Mouse (Mus musculus): ENCODE data around the gene Muc2. TPM values are rescaled to one million over a fixed set of nuclear protein-coding genes. Genes with fewer than 3 reads are reported as not detected.

The Muc2 gene
- polyA plus RNA-seq, 1 experiment from 2014 or later = 175 TPM

DNA sequence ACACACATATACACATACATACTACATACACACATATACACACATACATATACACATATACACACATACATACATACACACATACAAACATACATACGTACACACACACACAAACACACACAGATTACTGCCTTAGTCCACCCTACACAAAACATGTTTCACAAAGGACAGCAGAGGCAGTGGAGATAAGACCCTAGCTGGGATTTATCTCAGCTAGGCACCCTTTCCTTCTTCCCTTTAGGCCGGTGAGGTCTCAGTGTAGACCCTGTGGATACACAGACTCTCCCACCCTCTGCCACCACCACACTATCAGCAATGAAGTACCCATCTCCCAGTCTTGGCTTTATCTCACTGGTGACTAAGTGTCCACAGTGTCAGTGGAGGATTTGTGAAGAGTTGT lies 84.7 kb downstream of the Muc2 start:
- no peaks in the 10 kb centered on the region for H3K9me3 ChIP-seq (ENCODE audit: control insufficient read depth)
- ATAC-seq = no peak
- H3K4me3 ChIP-seq (ENCODE audit: low read depth, low read length) = no peak overlapping the region
- H3K9ac ChIP-seq (ENCODE audit: low read depth, low read length) = no peak overlapping the region
- H3K36me3 ChIP-seq (ENCODE audit: control insufficient read depth, insufficient read depth) = no peaks in the 10 kb centered on the region
- no peak overlapping the region for H3K4me2 ChIP-seq (replicated peaks; ENCODE audit: low read depth)
- TF ChIP-seq CTCF (IDR thresholded peaks at IDR 0.05; ENCODE audit: low read depth) = no peak
- H3K27me3 ChIP-seq (replicated peaks; ENCODE audit: control insufficient read depth, insufficient read depth, low read length) = peaks cover 3% of the 10 kb centered on the region; the same call in 1 of the 2 replicates
- H3K27ac ChIP-seq (ENCODE audit: low read depth, low read length) = no peak overlapping the region
- 90% methylated on average over 2 of the region's 2 CpGs for WGBS
- H3K4me1 ChIP-seq (replicated peaks; ENCODE audit: control insufficient read depth, insufficient read depth, low read length) = peaks cover 9% of the 10 kb centered on the region; the same call in 1 of the 2 replicates

DNA sequence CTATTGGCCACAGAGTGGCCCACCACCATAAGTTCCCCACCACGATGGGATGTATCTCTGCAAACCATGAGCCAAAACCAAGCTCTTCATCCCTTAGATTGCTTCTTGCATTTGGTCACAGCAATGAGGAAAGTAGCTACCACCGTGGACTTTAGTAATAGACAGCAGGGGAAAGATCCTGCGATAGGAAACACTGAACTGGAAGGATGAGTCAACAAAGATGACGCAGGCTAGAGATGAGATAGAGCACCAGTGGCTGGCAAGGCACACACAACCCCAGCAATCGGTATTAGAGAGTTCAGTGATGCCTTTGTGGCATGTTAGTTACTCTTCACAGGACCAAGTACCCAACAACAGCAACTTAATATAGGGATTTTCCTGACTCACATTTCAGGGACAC lies 86.1 kb downstream of the Muc2 start:
- WGBS = 85% methylated on average over 5 of the region's 5 CpGs
- Histone ChIP-seq H3K27me3 (replicated peaks; ENCODE audit: control insufficient read depth, insufficient read depth, low read length) (no peaks in the 10 kb centered on the region; the same call in 1 of the 2 replicates), H3K9ac (ENCODE audit: low read depth, low read length) (no peak overlapping the region), H3K27ac (ENCODE audit: low read depth, low read length) (no peak overlapping the region), H3K36me3 (ENCODE audit: control insufficient read depth, insufficient read depth) (no peaks in the 10 kb centered on the region), H3K9me3 (ENCODE audit: control insufficient read depth) (no peaks in the 10 kb centered on the region), H3K4me2 (replicated peaks; ENCODE audit: low read depth) (no peak overlapping the region), H3K4me3 (ENCODE audit: low read depth, low read length) (no peak overlapping the region), H3K4me1 (replicated peaks; ENCODE audit: control insufficient read depth, insufficient read depth, low read length) (peaks cover 5% of the 10 kb centered on the region; the same call in 1 of the 2 replicates)
- no peak for TF ChIP-seq CTCF (IDR thresholded peaks at IDR 0.05; ENCODE audit: low read depth)
- ATAC-seq = no peak

DNA sequence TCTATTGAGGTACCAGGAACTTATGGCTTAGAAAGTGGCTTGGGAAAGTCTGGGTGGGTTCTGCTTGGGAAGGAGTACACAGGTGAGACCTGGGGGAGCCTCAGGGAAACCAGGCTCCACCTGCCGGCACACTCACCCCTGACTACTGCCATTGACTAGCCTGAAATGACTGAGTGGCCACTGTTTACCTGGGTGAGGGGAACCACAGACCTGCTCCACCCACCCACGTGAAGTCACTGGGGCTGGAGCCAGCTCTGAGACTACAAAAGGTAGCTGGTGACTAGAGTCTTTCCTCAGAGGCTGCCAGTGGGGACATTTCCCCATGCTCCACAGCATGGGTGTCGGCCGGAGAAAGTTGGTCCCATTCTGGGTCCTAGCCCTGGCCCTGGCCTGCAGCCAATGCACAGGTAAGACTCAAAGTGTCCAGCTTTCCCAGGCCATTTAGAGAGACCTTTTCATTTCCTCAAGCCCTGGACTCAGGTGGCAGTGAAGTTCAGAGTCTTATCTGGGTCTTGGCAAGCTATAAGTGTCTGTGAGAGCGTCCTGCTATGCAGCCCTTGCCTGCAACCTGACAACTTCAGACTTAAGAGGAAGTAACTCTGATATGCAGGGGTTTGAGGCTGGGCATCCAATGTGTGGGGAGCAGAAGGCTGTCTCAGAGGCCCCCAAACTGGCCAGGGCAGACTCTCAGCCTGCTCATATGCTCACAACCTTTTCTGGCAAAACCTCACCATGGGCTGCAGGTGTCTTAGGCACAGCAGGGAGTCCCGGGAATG lies 98.7 kb downstream of the Muc2 start, which contains the start of gene Muc5ac:
Gene Muc5ac, plus strand, starts transcription at position 296 of the 776 bp plus-strand sequence.
- Histone ChIP-seq H3K27me3 (replicated peaks; ENCODE audit: control insufficient read depth, insufficient read depth, low read length) (no peaks in the 10 kb centered on the region), H3K4me2 (replicated peaks; ENCODE audit: low read depth) (no peak within 1 kb of the TSS), H3K4me3 (ENCODE audit: low read depth, low read length) (no peak within 1 kb of the TSS), H3K9ac (ENCODE audit: low read depth, low read length) (no peak within 1 kb of the TSS), H3K27ac (ENCODE audit: low read depth, low read length) (no peak within 1 kb of the TSS), H3K4me1 (replicated peaks; ENCODE audit: control insufficient read depth, insufficient read depth, low read length) (no peaks in the 10 kb centered on the region), H3K9me3 (ENCODE audit: control insufficient read depth) (no peaks in the 10 kb centered on the region), H3K36me3 (ENCODE audit: control insufficient read depth, insufficient read depth) (no peaks in the 10 kb centered on the region)
- ATAC-seq = no peak
- TF ChIP-seq CTCF (IDR thresholded peaks at IDR 0.05; ENCODE audit: low read depth) = no peak
- 69% methylated on average over 6 of the region's 6 CpGs for WGBS

DNA sequence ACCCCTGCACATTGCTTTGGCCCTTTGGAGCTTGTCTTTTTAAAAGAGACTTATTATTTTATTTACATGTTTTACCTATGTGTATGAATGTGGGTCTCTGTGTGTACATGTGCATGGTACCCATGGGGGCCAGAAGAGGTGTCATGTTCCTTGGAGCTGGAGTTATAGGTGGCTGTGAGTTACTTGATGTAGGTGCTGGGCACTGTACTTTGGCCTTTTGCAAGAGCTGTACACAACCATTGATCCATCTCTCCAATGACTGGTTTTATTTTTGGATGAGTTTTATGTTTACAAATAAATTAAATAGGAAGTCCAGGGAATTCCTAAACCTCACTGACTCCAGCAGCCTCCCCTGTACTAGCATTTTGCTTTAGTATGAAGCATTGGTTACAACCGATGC lies 104.1 kb downstream of the Muc2 start:
- Histone ChIP-seq H3K9me3 (ENCODE audit: control insufficient read depth) (peaks cover 3% of the 10 kb centered on the region; the same call in 1 of the 2 replicates), H3K27ac (ENCODE audit: low read depth, low read length) (no peak overlapping the region), H3K36me3 (ENCODE audit: control insufficient read depth, insufficient read depth) (no peaks in the 10 kb centered on the region), H3K9ac (ENCODE audit: low read depth, low read length) (no peak overlapping the region), H3K4me3 (ENCODE audit: low read depth, low read length) (no peak overlapping the region), H3K4me1 (replicated peaks; ENCODE audit: control insufficient read depth, insufficient read depth, low read length) (no peaks in the 10 kb centered on the region), H3K4me2 (replicated peaks; ENCODE audit: low read depth) (no peak overlapping the region), H3K27me3 (replicated peaks; ENCODE audit: control insufficient read depth, insufficient read depth, low read length) (no peaks in the 10 kb centered on the region)
- no peak for ATAC-seq
- TF ChIP-seq CTCF (IDR thresholded peaks at IDR 0.05; ENCODE audit: low read depth) = no peak
- 97% methylated on average over 1 of the region's 1 CpGs for WGBS

DNA sequence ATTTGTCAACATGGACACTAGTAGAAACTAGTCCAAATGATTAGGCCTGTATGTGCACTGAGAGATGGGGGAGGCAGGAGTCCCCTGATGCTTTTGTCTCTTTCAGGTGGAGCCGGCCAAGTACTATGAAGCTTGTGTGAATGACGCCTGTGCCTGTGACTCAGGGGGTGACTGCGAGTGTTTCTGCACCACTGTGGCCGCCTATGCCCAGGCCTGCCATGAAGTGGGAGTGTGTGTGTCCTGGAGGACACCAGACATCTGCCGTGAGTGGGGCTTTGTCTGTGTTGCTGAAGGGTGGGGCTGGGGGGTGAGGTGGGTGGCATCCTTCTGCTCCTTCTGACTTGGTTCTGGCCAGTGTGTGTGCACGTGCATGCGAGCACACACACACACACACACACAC lies 113.1 kb downstream of the Muc2 start:
- TF ChIP-seq CTCF (IDR thresholded peaks at IDR 0.05; ENCODE audit: low read depth) = no peak
- Histone ChIP-seq H3K4me1 (replicated peaks; ENCODE audit: control insufficient read depth, insufficient read depth, low read length) (no peaks in the 10 kb centered on the region), H3K27me3 (replicated peaks; ENCODE audit: control insufficient read depth, insufficient read depth, low read length) (no peaks in the 10 kb centered on the region), H3K4me3 (ENCODE audit: low read depth, low read length) (no peak overlapping the region), H3K4me2 (replicated peaks; ENCODE audit: low read depth) (no peak overlapping the region), H3K9ac (ENCODE audit: low read depth, low read length) (no peak overlapping the region), H3K27ac (ENCODE audit: low read depth, low read length) (no peak overlapping the region), H3K36me3 (ENCODE audit: control insufficient read depth, insufficient read depth) (no peaks in the 10 kb centered on the region), H3K9me3 (ENCODE audit: control insufficient read depth) (no peaks in the 10 kb centered on the region)
- ATAC-seq = no peak
- 88% methylated on average over 7 of the region's 7 CpGs for WGBS

Other genes starting within 250 kb of the Muc2 start
- gene Pidd1, start 246.3 kb upstream of the Muc2 start, polyA plus RNA-seq (2015; fragmentation: Nextera tagmentation; extraction: Ambion mirVana) = 1.4 and 1.6 TPM in 2 replicates
- 968 and 992 TPM in 2 replicates for gene Rplp2, start 243.0 kb upstream of the Muc2 start, polyA plus RNA-seq (2015; fragmentation: Nextera tagmentation; extraction: Ambion mirVana)
- gene Pnpla2, start 235.1 kb upstream of the Muc2 start, polyA plus RNA-seq (2015; fragmentation: Nextera tagmentation; extraction: Ambion mirVana) = 75.5 and 79.4 TPM in 2 replicates
- gene Cracr2b, start 229.2 kb upstream of the Muc2 start, polyA plus RNA-seq (2015; fragmentation: Nextera tagmentation; extraction: Ambion mirVana) = 12.6 and 12.7 TPM in 2 replicates
- gene Cd151, start 222.9 kb upstream of the Muc2 start, polyA plus RNA-seq (2015; fragmentation: Nextera tagmentation; extraction: Ambion mirVana) = 27.6 and 29.3 TPM in 2 replicates
- 36.8 and 37.9 TPM in 2 replicates for gene Polr2l, start 215.2 kb upstream of the Muc2 start, polyA plus RNA-seq (2015; fragmentation: Nextera tagmentation; extraction: Ambion mirVana)
- 39.7 and 40.1 TPM in 2 replicates for gene Tspan4, start 215.1 kb upstream of the Muc2 start, polyA plus RNA-seq (2015; fragmentation: Nextera tagmentation; extraction: Ambion mirVana)
- 20.5 and 23.8 TPM in 2 replicates for gene Chid1, start 150.5 kb upstream of the Muc2 start, polyA plus RNA-seq (2015; fragmentation: Nextera tagmentation; extraction: Ambion mirVana)
- 69.7 and 76.6 TPM in 2 replicates for gene Ap2a2, start 128.2 kb upstream of the Muc2 start, polyA plus RNA-seq (2015; fragmentation: Nextera tagmentation; extraction: Ambion mirVana)
- 8.9 and 9.8 TPM in 2 replicates for gene Muc6, start 35.0 kb upstream of the Muc2 start, polyA plus RNA-seq (2015; fragmentation: Nextera tagmentation; extraction: Ambion mirVana)
- 0.05 TPM in 1 of 2 replicates, not detected in the other for gene Muc5ac, start 98.6 kb downstream of the Muc2 start, polyA plus RNA-seq (2015; fragmentation: Nextera tagmentation; extraction: Ambion mirVana)
- gene Muc5b, start 148.7 kb downstream of the Muc2 start, polyA plus RNA-seq (2015; fragmentation: Nextera tagmentation; extraction: Ambion mirVana) = 0.03 and 0.31 TPM in 2 replicates
- gene Tollip, start 228.2 kb downstream of the Muc2 start, polyA plus RNA-seq (2015; fragmentation: Nextera tagmentation; extraction: Ambion mirVana) = 48.6 and 49.1 TPM in 2 replicates